Mouse (Mus musculus) left cerebral cortex, adult 9 months (tissue): Measurements from ENCODE around the gene Arf5.

Experiments used
- DNase-seq, 2 experiments: peaks; one replicate each; pipeline ENCODE4 v3.0.0; 2022; ENCODE audit warnings: low spot score in 2 of 2

Gene Arf5

GRCm38 (mm10) chr6:28428290-28428689, 4.9 kb downstream of the Arf5 start, which contains the start of gene Gcc1:
TSS of gene Gcc1 (minus strand) at chr6:28428390.
- DNase-seq: no peak

GRCm38 (mm10) chr6:28429870-28430269, 6.5 kb downstream of the Arf5 start:
- DNase-seq: no peak

- DNase-seq: no peak
Measured at GRCm38 (mm10) chr6:28430795-28431537, 7.6 kb downstream of the Arf5 start.

GRCm38 (mm10) chr6:28431538-28431855, 8.1 kb downstream of the Arf5 start:
- DNase-seq: no peak

GRCm38 (mm10) chr6:28447937-28448336, 24.6 kb downstream of the Arf5 start:
- DNase-seq: no peak

- no peak for DNase-seq
Measured at GRCm38 (mm10) chr6:28449253-28449652, 25.9 kb downstream of the Arf5 start, which contains the start of gene Pax4. TSS of gene Pax4 (minus strand) at chr6:28449353.

GRCm38 (mm10) chr6:28450481-28450880, 27.1 kb downstream of the Arf5 start:
- DNase-seq: no peak

GRCm38 (mm10) chr6:28450977-28451376, 27.6 kb downstream of the Arf5 start:
- no peak for DNase-seq

- DNase-seq: no peak
Measured at GRCm38 (mm10) chr6:28459221-28459668, 35.9 kb downstream of the Arf5 start.

- DNase-seq: peak in 1 of 2 experiments; percentile 59
Measured at GRCm38 (mm10) chr6:28460534-28460933, 37.2 kb downstream of the Arf5 start.

- DNase-seq: no peak
Measured at GRCm38 (mm10) chr6:28464630-28465029, 41.3 kb downstream of the Arf5 start.

GRCm38 (mm10) chr6:28470017-28470602, 46.8 kb downstream of the Arf5 start:
- no peak for DNase-seq

GRCm38 (mm10) chr6:28470621-28471020, 47.3 kb downstream of the Arf5 start:
- DNase-seq: no peak

- no peak for DNase-seq
Measured at GRCm38 (mm10) chr6:28471284-28472035, 48.1 kb downstream of the Arf5 start.

- no peak for DNase-seq
Measured at GRCm38 (mm10) chr6:28474211-28474610, 50.9 kb downstream of the Arf5 start.

- DNase-seq: no peak
Measured at GRCm38 (mm10) chr6:28474839-28475238, 51.5 kb downstream of the Arf5 start, which contains the start of gene Snd1. TSS of gene Snd1 (plus strand) at chr6:28475139.
